ENCODE assay signal across 8 mouse cellular contexts in genomic region chr13:49421606-49421917, GRCm38 (mm10). TPM values are rescaled to one million over a fixed set of nuclear protein-coding genes. Genes with fewer than 3 reads are reported as not detected.
DNase-seq lines count a peak whose midpoint lies in the region; ATAC-seq and TF ChIP-seq lines count a peak whose summit lies in the region.

No protein-coding gene starts in this region.

- no peak for TF ChIP-seq RAD21 in CH12.LX (IDR thresholded peaks at IDR 0.05; ENCODE audit: low read depth, low read length)

- peak overlapping the region; percentile 93 for H3K4me3 ChIP-seq in cerebellum, adult 2 months (replicated peaks; ENCODE audit: insufficient read depth, low read depth, low read length)
- H3K4me3 ChIP-seq in CH12.LX (replicated peaks in 1 of 3; ENCODE audit: low read depth in 2 of 3, low read length in 2 of 3, poor library complexity in 1 of 3), result peak overlapping the region; percentile 89 to 96 (median 91)
- H3K4me3 ChIP-seq in embryonic facial prominence, embryonic 15.5 days (replicated peaks), result peak overlapping the region; percentile 95
- H3K4me3 ChIP-seq in hindbrain, embryonic 13.5 days, result peak overlapping the region; percentile 92
- H3K4me3 ChIP-seq in megakaryocyte, embryonic 14.5 days (replicated peaks), result peak overlapping the region; percentile 97

- H3K36me3 ChIP-seq in CH12.LX (replicated peaks in 1 of 2; ENCODE audit: control insufficient read depth in 1 of 2, insufficient read depth in 1 of 2, low read length in 1 of 2), result peaks cover 0 to 26% of the 10 kb centered on the region in 2 experiments
- 0 out of 2 replicates have a peak, but pooled peaks cover 3% of the 10 kb centered on the region for H3K36me3 ChIP-seq in embryonic facial prominence, embryonic 15.5 days
- no peaks in the 10 kb centered on the region for H3K36me3 ChIP-seq in hindbrain, embryonic 13.5 days
- H3K36me3 ChIP-seq in megakaryocyte, embryonic 14.5 days (replicated peaks; ENCODE audit: low read length), result peaks cover 18% of the 10 kb centered on the region

- peak overlapping the region; percentile 64 for H3K4me2 ChIP-seq in CH12.LX (ENCODE audit: insufficient read depth, low read depth, poor library complexity, severe bottlenecking)
- H3K4me2 ChIP-seq in embryonic facial prominence, embryonic 15.5 days (replicated peaks), result peak overlapping the region; percentile 89
- peak overlapping the region; percentile 99 for H3K4me2 ChIP-seq in hindbrain, embryonic 13.5 days

- peaks cover 5% of the 10 kb centered on the region for H3K4me1 ChIP-seq in cerebellum, adult 2 months (ENCODE audit: control insufficient read depth, insufficient read depth, low read length)
- peaks cover 10 to 44% of the 10 kb centered on the region in 2 experiments; a peak in 2 of 4 replicates for H3K4me1 ChIP-seq in CH12.LX (ENCODE audit: control insufficient read depth in 1 of 2, insufficient read depth in 2 of 2)
- H3K4me1 ChIP-seq in embryonic facial prominence, embryonic 15.5 days, result peaks cover 18% of the 10 kb centered on the region
- peaks cover 39% of the 10 kb centered on the region for H3K4me1 ChIP-seq in hindbrain, embryonic 13.5 days (replicated peaks)
- H3K4me1 ChIP-seq in megakaryocyte, embryonic 14.5 days, result peaks cover 63% of the 10 kb centered on the region

- H3K79me2 ChIP-seq in CH12.LX (replicated peaks; ENCODE audit: control insufficient read depth, extremely low read depth, insufficient read depth, poor library complexity, severe bottlenecking), result peaks cover 15% of the 10 kb centered on the region

- no peak for TF ChIP-seq EP300 in CH12.LX (IDR thresholded peaks at IDR 0.05; ENCODE audit: low read length)

- no peak for TF ChIP-seq CTCF in cerebellum, adult 2 months (IDR thresholded peaks at IDR 0.05; ENCODE audit: borderline replicate concordance, insufficient read depth, low read depth, low read length)
- TF ChIP-seq CTCF in CH12.LX (conservative IDR thresholded peaks at IDR 0.05 in 1 of 2, IDR thresholded peaks at IDR 0.05 in 1 of 2; ENCODE audit: low read depth in 2 of 2, low read length in 2 of 2), result no peak

- peak; percentile 23 for ATAC-seq in embryonic facial prominence, embryonic 15.5 days (ENCODE audit: insufficient number of reproducible peaks, low FRiP score, low TSS enrichment, low read depth)
- no peak for ATAC-seq in hindbrain, embryonic 13.5 days (ENCODE audit: low FRiP score)

- DNase-seq in cerebellum, adult 2 months, result no peak
- no peak for DNase-seq in cerebellum, postnatal 4 days (ENCODE audit: low spot score in 2 of 2)
- peak; percentile 16 for DNase-seq in CH12.LX (ENCODE audit: extremely low read depth)
- no peak for DNase-seq in urinary bladder, postnatal 10 days (ENCODE audit: low spot score)
- no peak for DNase-seq in ovary, postnatal 14 days (ENCODE audit: low spot score)

- WGBS in cerebellum, adult 2 months, result under 1% methylated on average over 15 of the region's 15 CpGs
- WGBS in embryonic facial prominence, embryonic 15.5 days, result under 1% methylated on average over 15 of the region's 15 CpGs
- under 1% methylated on average over 15 of the region's 15 CpGs for WGBS in hindbrain, embryonic 13.5 days

- H3K9me3 ChIP-seq in CH12.LX (replicated peaks; ENCODE audit: low read length), result peaks cover 5% of the 10 kb centered on the region
- H3K9me3 ChIP-seq in embryonic facial prominence, embryonic 15.5 days (replicated peaks), result no peaks in the 10 kb centered on the region
- H3K9me3 ChIP-seq in hindbrain, embryonic 13.5 days, result no peaks in the 10 kb centered on the region
- H3K9me3 ChIP-seq in megakaryocyte, embryonic 14.5 days, result peaks cover 6% of the 10 kb centered on the region; the same call in 1 of the 2 replicates

- peak overlapping the region; percentile 51 for H3K9ac ChIP-seq in CH12.LX (ENCODE audit: insufficient read depth, low read depth)
- peak overlapping the region; percentile 84 for H3K9ac ChIP-seq in embryonic facial prominence, embryonic 15.5 days
- peak overlapping the region; percentile 93 for H3K9ac ChIP-seq in hindbrain, embryonic 13.5 days

- dilution Hi-C loops in CH12.LX (cut with MboI; ENCODE audit: extremely low pct_ligation_motif_present, extremely low pct_unique_long_range_greater_than_20kb, low sequenced_read_pairs), result no loop called here

- in situ Hi-C loops in CH12.LX (cut with MboI; ENCODE audit: low pct_ligation_motif_present, low pct_unique_long_range_greater_than_20kb, low sequenced_read_pairs), result no loop called here

- no peak overlapping the region for H3K27ac ChIP-seq in cerebellum, adult 2 months (ENCODE audit: insufficient read depth, low read length)
- H3K27ac ChIP-seq in CH12.LX (ENCODE audit: insufficient read depth, low read depth), result no peak overlapping the region
- peak overlapping the region; percentile 86 for H3K27ac ChIP-seq in embryonic facial prominence, embryonic 15.5 days (replicated peaks)
- H3K27ac ChIP-seq in hindbrain, embryonic 13.5 days, result peak overlapping the region; percentile 91

- H3K27me3 ChIP-seq in cerebellum, adult 2 months (ENCODE audit: control insufficient read depth, insufficient read depth, low read length), result no peaks in the 10 kb centered on the region
- H3K27me3 ChIP-seq in CH12.LX (replicated peaks), result no peaks in the 10 kb centered on the region
- H3K27me3 ChIP-seq in embryonic facial prominence, embryonic 15.5 days, result no peaks in the 10 kb centered on the region
- H3K27me3 ChIP-seq in hindbrain, embryonic 13.5 days, result no peaks in the 10 kb centered on the region
- no peaks in the 10 kb centered on the region for H3K27me3 ChIP-seq in megakaryocyte, embryonic 14.5 days (replicated peaks)

- no peak for TF ChIP-seq POLR2A in cerebellum, adult 2 months (IDR thresholded peaks at IDR 0.05; ENCODE audit: borderline replicate concordance, insufficient read depth, low read length)
- TF ChIP-seq POLR2A in CH12.LX (IDR thresholded peaks at IDR 0.05; ENCODE audit: low read depth, low read length), result no peak

TF ChIP-seq in CH12.LX, 34 proteins besides CTCF, POLR2A, EP300 and RAD21:
- TF ChIP-seq PAX5 (IDR thresholded peaks at IDR 0.05; ENCODE audit: low read length) (no peak), MXI1 (IDR thresholded peaks at IDR 0.05; ENCODE audit: low read depth, low read length) (0 out of 2 replicates have a peak, but pooled peaks have one; percentile 4)

RNA-seq across cellular contexts. Expression of gene Ippk, which starts 0.5 kb away (rescaled TPM):
- 11.3 and 12.8 TPM in 2 replicates for polyA plus RNA-seq in cerebellum, adult 2 months (2012; rRNA removed)
- total RNA-seq in CH12.LX (2012; rRNA removed) (8.7 and 11.4 TPM in 2 replicates), CH12.LX (2014; rRNA removed) (21.5 and 23.6 TPM in 2 replicates)
- 9.0 and 10.3 TPM in 2 replicates for polyA plus RNA-seq in CH12.LX (2012; ENCODE audit: insufficient read length, low read depth)
- polyA plus RNA-seq in embryonic facial prominence, embryonic 15.5 days (2015; fragmentation: Nextera tagmentation; extraction: Ambion mirVana), result 12.7 and 13.4 TPM in 2 replicates
- polyA plus RNA-seq in hindbrain, embryonic 13.5 days (2015; fragmentation: Nextera tagmentation; extraction: Ambion mirVana), result 14.0 and 15.0 TPM in 2 replicates
- polyA plus RNA-seq in megakaryocyte, embryonic 14.5 days (2012; ENCODE audit: insufficient read depth, low replicate concordance), result 1.4 TPM in 1 of 2 replicates, not detected in the other

Comparison
In these comparisons a context has a peak if more than half of its experiments do, and no peak if none do; other contexts are left out.
1. H3K27ac ChIP-seq: peak in embryonic facial prominence, embryonic 15.5 days (single experiment) and hindbrain, embryonic 13.5 days (single experiment); none in cerebellum, adult 2 months (single experiment) and CH12.LX (single experiment).
2. Peak in every context shown above with its lines, with median percentiles within 50 percentile points of each other: H3K4me3 ChIP-seq, H3K4me2 ChIP-seq and H3K9ac ChIP-seq.